In the genomic region with DNA sequence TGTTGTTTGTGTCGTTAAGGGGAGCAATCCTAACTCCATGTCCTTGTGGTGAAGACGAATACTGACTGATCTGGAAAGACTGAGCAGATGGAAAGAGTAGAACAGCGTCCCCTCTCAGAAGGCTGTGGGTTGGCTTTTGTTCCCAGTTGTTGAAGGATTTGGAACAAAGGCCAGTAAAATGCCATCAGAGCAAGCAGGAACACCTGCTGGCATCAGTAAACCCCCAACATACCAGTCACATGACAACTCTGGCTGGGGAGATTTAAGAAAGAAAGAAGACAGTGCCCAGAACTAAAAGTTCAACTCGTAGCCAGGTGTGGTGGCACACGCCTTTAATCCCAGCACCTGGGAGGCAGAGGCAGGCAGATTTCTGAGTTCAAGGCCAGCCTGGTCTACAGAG, we compare ENCODE assay signal across 24 mouse cellular contexts.
"Had no signal": no experiment of that assay in that cellular context is flagged by ENCODE, and none has a peak within 500 bp of the region (broad histone marks: within the 10 kb centered on the region; RNA-seq: fewer than 3 reads in every experiment).

No protein-coding gene starts in this region.

- H3K4me2 ChIP-seq: heart, embryonic 13.5 days; heart, embryonic 15.5 days; hindbrain, embryonic 13.5 days; hindbrain, embryonic 15.5 days; kidney, embryonic 15.5 days; liver, embryonic 11.5 days; liver, embryonic 13.5 days had no signal

- H3K36me3 ChIP-seq: hindbrain, embryonic 13.5 days; hindbrain, embryonic 15.5 days had no signal

- H3K9ac ChIP-seq: heart, embryonic 13.5 days; heart, embryonic 15.5 days; hindbrain, embryonic 13.5 days; hindbrain, embryonic 15.5 days; kidney, embryonic 15.5 days; liver, embryonic 13.5 days had no signal

- H3K4me1 ChIP-seq: liver, embryonic 13.5 days had no signal

- H3K9me3 ChIP-seq: heart, embryonic 13.5 days; heart, embryonic 15.5 days; hindbrain, embryonic 13.5 days; hindbrain, embryonic 15.5 days; kidney, embryonic 15.5 days; liver, embryonic 13.5 days had no signal

- DNase-seq: gastrocnemius, adult 2 months; gastrocnemius, postnatal 10 days; gastrocnemius, postnatal 25 days; heart, adult 2 months; heart, postnatal 14 days; heart, postnatal 36 days; kidney, adult 11 months; kidney, adult 2 months; kidney, adult 9 months; kidney, postnatal 14 days; kidney, postnatal 36 days; layer of hippocampus, adult 9-11 months; layer of hippocampus, postnatal 36 days; liver; liver, embryonic 13.5 days had no signal

- H3K4me3 ChIP-seq: gastrocnemius, adult 2 months; heart, adult 2 months; heart, embryonic 13.5 days; heart, embryonic 15.5 days; hindbrain, embryonic 13.5 days; hindbrain, embryonic 15.5 days; kidney, embryonic 15.5 days; liver, embryonic 13.5 days had no signal

- H3K27ac ChIP-seq: gastrocnemius, adult 2 months; heart, adult 2 months; heart, embryonic 13.5 days; heart, embryonic 15.5 days; hindbrain, embryonic 13.5 days; hindbrain, embryonic 15.5 days; hindbrain, postnatal 0 days; kidney, embryonic 15.5 days; kidney, postnatal 0 days; liver, embryonic 13.5 days had no signal

- ATAC-seq: hindbrain, postnatal 0 days; intestine, embryonic 16.5 days had no signal

- H3K27me3 ChIP-seq: heart, embryonic 13.5 days; heart, embryonic 15.5 days; hindbrain, embryonic 13.5 days; hindbrain, embryonic 15.5 days; kidney, embryonic 15.5 days; liver, embryonic 13.5 days had no signal
